Mouse (Mus musculus) T-cell, adult 2 months (primary cell): ENCODE measurements around the gene Rapgef3.

Experiments
- DNase-seq: peaks from one replicate; pipeline ENCODE4 v3.0.0; 2022; ENCODE audit warnings: low spot score

The Rapgef3 gene

DNA sequence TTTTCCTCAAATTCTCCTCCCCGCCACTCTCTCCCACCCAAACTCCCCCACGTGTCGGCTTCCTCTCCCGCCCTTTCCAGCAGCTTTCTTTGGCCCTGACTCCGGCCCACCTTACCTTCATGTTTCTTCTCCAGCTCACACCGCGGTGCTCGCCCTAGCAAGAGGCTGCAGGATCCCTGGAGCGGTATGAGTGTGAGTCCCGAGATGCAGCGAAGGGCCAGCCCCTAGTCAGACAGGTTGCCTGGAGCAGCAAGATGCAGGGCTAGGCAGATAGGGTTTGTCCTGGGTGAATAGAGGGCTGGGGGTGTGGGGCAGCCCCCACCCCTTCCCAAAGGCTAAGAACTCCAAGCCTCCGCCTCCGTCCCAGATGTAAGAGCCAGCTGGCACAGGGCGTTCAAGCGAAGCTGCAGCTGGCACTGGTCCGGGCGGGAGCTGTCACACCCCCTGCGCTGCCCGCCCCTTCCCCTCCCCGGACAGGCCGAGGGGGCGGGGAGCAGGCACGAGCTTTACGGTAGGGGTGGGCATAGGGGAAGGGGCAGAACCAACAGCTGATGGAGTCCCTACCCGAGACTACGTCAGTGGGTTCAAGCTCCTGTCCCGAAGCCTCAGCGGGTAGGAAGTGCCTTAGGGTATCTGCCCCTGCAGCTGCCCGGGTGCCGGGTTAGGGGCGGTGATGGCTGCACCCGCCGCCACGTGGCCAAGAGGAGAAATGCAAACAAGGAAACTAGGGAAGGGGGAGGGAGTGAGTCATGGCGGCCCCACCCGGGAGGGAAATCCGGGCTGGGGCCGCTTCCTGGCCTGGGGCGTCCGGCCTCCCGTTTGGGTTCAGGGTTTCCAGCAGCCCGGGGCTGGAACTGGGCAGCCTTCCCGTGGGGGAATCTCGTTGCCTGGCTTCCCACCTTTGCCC lies at the start of gene Rapgef3:
Rapgef3 (minus strand) TSS at position 693 of the 907 bp plus-strand sequence.
- peak; percentile 77 for DNase-seq

DNA sequence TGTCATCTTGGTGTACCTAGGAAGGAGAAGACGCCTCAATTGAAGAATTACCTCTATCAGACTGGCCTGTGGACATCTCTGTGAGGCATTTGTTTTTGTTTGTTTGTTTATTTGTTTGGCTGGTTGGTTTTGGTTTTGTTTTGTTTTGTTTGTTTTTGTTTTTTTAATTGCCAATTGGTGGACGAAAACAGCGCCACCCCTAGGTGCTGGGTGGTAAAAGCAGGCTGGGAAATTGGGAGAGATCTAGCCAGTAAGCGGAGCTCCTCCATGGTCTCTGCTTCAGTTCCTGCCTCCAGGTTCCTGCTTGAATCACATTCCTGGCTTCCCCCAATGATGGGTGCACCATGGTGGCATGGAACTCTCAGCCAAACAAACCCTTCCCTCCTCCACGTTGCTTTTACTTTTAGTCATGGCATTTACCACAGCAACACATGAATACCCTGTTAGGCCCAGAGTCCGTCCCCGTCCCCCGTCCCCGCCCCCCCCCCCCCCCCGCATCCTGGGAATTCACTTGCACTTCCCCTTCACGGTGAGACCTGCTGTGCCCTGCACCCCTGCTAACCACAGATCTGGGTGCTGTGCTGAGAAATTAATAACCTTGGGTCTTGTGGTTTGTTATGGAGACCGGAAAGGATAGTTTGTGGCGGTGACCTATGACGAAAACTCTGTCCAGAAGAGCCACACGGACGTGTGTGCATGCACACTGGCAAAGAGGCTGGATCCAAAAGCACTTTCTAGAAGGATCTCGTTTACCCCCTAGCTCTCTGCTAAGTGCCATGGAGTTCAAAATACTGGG lies 48.6 kb upstream of the Rapgef3 start:
- no peak for DNase-seq

DNA sequence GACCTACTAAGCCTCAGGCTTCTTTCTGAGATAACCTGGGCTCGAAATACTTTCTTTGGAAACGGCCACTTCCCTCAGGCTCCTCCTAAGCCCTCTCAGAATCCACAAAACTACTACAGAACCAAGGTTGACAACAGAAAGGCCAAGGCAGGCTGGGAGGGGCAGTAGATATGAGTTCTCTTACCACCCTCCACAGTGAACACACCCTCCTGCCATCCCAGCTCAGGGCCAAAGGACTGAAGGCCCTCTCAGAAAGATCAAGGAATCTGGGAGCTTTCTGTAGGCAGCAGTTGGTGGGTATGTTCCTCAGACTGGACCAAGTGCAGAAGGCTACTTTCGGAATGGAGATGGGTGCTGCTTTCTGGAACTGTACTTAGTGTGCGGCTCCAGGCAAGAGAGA lies 47.5 kb upstream of the Rapgef3 start:
- no peak for DNase-seq

DNA sequence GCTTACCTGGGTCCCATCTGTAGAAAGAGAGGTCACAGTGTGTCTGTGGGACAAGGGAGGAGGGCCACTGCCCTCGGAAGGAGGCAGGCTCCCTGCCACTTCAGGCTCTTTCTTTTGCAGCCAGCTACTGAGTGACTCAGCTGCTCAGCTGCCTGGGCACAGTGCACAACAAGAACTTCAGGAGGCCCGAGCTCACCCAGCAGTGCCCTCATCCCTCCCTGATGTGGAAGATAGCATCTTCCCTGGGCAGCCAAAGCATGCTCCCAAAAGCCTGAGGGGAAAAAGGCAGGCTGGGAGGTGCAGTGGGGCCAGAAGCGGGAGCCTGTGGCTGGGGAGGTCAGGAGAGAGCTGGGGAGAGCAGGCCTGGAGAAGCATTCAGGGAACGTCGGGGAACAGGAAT lies 46.9 kb upstream of the Rapgef3 start:
- DNase-seq: no peak

DNA sequence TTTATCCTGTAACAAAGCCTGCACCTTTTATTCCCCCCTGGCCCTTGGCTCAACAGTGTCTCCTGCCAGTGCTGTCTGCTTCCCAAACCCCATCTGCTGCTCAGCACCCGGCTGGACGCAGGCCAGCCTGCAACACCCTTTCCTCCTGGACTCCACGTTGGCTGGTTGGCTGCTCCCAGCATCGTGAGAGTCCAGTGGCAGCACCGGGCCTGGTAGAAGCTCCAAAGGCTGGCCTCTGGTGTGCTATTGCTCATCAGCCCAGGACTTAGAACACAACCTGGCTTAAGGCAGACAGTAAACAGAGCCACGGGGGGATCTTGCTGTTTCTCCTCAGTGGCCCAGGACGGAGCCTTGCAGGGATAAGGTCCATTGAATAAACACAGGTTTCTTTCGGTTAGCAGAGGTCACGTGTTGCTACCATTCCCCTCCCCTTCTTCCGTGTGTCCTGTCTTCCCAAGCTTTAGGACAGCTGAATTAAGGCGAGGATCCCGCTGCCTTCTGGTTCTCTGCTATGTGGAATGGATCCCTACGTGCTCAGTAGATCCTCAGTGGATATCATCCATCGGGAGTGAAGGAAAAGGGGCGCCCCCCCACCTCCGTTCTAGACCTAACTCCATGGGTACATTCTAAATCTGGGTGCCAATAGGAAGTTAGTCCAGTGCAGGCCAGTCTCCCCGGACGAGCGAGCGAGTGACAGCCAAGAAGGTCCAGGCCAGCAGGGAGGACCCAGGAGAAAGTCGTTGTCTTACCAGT lies 45.9 kb upstream of the Rapgef3 start:
- no peak for DNase-seq

DNA sequence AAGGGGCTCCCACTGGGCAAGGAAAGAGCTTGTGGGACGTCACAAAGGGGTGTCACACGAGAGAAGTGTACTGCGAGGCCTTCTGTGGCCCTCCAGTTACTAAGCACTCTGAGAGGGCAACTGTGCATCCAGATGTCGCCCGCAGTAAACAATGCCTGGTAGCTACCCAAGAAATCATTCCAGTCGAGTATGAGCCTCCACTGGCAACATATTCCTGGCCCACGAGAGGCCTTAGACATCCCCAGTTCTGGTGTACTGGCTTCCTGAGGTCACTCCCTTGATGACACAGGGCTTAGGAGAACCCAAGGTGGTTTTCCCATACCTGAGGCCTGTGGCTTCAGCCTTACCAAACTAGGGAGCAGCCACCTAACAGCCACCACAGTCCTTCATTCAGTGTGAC lies 45.1 kb upstream of the Rapgef3 start:
- DNase-seq: no peak

DNA sequence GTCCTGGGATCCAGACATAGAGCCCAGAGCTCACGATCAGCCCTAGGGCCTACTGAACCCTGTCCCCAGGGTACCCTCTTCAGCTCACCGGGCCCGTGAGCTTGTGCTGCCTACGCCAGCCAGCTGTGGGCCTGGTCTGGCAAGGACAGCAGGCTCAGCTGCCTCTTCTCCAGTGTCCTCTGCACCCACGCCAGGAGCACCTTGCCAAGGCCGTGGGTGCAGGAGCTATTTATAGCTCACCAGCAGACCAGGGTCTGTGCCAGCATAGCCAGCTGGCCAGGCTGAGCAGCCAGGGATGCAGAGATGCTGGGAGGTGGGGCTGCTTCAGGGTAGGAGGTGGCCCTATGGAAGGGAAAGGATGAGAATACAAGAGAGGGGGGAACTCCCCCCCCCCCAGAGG lies 44.4 kb upstream of the Rapgef3 start:
- no peak for DNase-seq

DNA sequence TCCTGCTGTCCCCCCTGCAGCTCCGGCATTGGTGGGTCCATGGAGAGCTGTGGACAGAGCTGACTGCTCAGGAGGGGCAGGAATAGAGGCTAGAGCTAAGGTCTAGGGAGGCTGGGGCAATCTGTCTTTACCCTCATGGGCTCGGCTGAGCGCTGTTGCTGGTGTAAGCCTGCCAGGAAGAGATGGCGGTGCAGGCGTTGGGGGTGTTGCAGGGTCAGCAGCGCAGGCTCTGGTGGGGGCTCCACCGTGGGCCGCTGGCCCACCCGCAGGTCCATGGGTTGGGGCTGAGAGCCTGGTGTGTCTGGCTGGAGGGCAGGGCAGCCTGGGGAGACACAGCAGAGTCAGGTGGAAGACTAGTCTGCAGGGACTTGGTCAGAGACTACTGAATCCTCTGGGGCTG lies 43.5 kb upstream of the Rapgef3 start:
- DNase-seq: no peak

DNA sequence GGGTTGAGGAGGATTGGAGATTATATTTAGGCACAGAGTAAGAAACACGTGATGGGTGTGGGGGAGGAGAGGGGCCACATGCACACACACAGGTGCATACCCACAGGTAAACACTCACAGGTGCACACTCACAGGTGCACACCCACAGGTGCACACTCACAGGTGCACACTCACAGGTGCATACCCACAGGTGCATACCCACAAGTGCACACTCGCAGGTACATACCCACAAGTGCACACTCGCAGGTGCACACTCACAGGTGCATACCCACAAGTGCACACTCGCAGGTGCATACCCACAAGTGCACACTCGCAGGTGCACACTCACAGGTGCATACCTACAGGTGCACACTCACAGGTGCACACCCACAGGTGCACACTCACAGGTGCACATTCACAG lies 42.6 kb upstream of the Rapgef3 start:
- DNase-seq: no peak

DNA sequence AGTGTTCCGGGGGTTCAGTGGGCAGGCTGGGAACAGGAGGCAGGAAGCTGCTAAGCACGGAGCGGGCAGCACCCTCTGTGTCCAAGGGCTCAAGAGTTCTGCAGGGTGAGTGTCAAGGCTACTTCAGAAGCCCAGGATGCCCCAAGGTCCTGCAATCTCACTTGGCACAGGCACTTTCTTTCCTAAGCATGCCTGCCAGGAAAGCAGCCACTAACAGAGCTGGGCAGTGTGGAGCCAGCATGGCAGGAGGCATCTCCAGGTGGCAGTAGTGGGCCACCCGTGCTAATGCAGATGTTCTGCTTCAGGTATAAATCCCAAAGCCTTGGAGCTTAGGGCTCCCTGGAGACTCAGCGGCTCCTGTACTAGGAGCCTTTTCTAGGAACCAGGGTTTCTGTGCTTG lies 42.2 kb upstream of the Rapgef3 start:
- DNase-seq: no peak

DNA sequence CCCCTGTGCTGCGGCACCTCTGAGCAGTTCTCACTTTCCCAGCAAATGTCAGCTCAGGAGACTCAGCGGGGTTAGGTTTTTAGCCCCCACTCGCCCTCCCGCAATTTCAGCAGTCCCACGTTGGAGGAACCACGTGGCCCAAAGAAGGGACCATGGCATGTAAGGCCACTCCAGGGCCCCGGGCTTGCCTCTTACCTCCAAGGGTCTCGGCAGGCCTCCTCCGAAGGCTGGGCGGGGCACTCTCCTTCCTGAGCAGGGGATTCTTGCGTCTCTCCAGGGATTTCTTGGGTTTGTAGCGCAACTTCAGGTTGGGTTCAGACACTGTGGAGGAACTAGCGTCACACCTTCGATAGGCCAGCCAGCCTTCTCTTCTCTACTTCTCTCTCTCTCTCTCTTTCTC lies 41.4 kb upstream of the Rapgef3 start:
- no peak for DNase-seq

DNA sequence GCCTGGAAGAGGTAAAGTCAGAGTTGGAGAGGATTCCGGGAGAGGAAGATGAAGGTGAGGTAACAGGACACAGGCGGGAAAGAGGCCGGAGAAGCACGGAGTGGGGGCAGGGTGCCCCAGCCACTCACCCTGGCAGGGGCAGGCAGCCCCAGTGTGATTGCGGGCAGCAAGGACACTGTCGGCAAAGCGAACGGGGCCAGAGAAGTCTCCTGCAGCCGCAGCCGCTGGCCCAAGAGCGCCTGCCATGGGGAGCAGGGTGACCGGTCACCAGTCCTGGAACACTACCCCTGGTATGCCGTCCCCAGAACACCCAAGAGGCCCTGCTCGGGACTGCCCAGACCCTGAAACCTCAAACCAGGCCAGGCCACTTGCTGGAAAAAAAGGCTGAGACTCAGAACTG lies 40.8 kb upstream of the Rapgef3 start:
- DNase-seq: no peak

DNA sequence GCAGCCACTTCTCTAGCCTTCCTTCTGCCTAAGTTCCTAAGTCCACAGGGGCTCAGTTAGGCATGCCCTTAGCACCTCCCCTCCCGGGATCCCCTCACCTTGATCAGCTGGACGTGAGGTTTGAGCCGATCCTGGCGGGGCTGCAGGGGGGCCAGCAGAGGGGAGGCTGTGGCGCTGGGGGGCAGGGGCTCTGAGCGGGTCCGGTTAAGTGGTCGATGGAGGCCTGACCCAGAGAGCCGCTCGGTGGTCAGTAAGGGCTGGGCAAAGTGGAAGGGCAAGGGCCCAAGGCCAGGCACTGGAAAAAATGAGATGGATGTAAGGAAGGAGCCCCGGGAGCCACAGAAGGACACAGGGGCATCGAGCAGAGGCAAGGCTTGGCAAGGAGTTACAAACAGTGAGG lies 40.1 kb upstream of the Rapgef3 start:
- no peak for DNase-seq

DNA sequence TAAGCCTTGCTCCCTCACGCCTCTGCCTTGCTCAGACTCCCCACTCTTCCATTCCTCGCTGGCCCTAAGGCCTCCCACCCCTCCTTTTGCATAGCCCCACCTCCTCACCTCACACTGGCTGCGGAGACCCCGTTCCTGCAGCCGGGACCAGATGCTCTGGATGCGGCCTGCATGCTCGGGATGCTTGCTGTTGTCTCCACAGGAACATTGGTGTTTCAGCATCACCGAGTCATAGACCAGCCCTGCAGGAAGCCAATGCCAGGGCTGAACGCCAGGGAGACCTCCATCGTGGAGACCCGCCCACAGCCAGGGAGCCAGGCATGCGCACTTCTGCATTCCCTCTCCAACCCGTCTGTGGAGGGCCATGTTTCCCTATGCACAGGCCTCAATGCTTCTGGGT lies 34.8 kb upstream of the Rapgef3 start:
- no peak for DNase-seq

DNA sequence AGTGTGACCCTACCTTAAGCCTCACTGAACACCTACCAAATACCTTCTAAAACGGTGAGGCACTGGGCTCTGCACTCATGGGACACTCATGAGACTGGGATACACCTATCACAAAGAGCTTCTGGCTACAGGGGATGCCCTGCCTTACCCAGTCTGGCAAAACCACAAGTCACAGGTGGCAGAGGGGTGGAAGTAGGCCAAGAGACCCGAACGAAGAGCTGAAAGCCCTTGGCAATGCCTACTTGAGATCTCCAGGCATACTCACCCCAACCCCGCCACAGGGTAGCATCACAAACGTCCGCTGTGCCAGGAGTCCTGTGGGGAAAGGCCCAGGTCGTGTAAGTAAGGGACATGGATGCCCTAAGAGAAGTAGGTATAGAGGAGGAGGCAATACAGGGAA lies 34.0 kb upstream of the Rapgef3 start:
- no peak for DNase-seq

DNA sequence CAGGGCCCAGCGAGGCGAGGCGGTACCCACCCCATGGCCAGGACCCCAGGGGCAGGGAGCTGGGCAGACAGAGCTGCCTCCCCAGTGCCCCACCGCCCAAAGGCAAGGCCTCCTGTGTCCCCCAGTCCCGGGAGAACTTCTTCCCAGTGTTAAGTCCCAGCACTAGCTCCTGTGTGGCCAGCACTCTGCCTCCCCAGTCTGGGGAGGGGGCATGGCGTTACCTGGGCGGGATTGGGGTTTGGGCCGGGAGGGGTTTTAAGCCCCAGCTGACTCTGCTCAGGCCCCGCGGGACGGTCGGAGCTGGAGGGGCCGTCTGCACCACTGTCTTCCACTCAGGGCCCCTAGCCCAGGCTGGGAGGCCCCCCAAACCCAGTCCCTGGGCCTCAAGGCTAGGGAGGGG lies 33.1 kb upstream of the Rapgef3 start:
- no peak for DNase-seq

DNA sequence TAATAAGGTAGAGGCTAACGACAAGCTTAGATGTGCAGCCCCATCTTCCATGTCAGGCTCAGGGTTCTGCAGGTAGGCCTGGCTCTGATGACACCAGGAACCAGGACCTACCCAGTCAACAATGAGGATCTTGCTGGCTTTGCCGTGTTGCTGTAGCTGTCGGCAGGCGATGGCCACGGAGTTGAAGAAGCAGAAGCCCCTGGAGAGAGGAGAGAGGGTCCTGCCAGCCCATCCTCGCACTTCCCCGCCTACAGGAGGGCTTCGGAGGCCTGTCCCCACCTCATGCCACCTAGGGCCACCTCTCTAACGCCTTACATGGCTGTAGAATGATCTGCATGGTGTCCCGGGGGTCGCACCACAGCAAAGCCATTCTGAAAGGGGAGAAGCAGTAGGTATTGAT lies 31.7 kb upstream of the Rapgef3 start:
- DNase-seq: no peak

DNA sequence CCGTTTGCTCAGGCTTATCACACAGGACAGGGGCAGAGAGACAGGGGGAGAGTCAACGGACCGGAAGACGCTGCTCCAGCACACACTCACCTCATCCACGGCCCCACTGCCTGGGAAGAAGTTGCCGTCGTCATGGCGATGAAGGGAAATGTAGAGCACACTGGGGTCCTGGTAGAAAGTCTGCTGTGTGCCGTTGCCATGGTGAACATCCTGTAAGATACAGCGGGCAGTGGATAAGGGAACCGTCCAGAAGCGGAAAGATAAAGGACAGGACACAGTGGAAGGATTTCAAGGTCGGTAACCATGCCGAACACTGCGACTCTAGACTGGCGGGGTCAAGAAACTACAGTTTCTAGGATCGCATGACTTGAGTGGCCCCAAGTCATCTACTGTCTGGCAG lies 30.4 kb upstream of the Rapgef3 start:
- DNase-seq: no peak

DNA sequence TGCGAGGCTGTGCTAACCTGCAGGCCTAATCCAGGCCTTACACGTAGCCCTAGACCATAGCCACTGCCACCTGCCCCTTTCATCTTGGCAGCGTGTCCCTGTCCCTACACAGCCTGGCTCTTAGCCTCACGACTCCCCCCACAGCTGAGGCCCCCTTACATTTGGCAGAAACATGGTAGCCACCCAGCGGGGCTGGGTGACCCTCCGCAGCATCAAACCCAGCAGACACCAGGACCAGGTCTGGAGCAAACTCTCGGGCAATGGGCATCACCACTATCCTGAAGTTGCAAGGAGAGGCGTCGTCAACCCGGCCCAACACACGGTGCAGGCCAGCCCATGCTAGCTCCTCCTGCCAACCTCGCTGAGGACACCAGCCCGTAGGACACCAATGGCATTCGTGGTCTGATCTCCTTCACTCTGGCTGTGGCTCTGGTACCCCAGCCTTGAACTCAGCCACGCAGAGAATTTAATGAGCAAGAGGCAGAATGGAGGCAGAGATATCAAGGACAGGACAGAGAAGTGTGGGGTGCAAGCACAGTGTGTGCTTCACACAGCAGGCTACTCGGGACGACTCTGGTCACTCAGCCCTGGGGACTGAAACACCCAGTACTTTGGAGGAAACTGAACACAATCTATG lies 29.0 kb upstream of the Rapgef3 start:
- no peak for DNase-seq

DNA sequence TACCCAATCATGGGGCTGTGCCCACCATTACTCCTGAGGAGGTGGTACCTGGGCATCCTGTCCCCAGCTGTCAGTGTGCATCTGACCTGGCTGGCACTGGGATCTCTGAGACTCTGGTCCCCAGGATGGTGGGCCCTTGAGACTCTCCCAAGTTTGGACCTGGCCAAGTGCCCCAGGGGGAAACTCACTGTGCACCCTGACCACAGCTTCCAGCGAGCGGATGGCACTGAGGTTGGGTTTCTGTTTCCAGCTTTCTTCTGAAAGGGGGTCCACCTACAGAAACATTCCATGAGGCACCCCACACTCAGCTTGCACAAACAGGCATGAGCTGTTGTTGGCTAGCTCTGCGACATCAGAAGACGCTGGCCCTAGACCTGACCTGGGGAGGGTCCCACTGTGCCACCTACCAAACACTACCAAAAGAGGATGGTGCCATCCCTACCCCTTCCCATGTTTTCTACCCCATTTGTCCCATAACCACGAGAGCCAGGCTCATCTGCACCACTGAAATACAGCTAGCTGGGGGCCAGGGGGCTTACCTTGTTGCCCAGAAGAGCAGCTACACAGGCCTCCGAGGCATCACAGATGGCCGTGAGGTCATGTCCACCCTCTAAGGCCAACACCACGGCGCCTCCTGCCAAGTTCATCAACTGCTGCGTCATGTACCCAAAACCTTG lies 27.9 kb upstream of the Rapgef3 start:
- no peak for DNase-seq

DNA sequence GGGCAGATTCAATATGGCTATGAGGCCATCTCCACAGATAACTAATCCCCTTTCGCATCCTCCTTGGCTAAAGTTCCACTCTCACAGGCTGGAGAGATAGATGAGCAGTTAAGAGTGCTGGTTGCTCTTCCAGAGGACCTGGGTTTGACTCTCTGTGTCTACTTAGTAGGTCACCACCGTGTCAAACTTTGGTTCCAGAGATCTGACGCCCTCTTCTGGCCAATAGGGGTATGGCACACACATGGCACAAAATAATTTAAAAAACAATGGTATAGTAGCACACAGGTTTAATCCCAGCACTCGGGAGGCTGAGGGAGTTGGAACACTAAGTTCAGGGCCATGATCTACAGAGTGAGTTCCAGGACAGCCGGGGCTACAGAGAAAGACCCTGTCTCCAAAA lies 26.5 kb upstream of the Rapgef3 start:
- no peak for DNase-seq
